Mouse (Mus musculus) forebrain, embryonic 13.5 days (tissue): ENCODE measurements around the gene Tcte2. TPM values are rescaled to one million over a fixed set of nuclear protein-coding genes. Genes with fewer than 3 reads are reported as not detected.
"Not testable (repeated sequence)": the region's sequence is repeated elsewhere in the genome, so short reads cannot be mapped to it uniquely, and the experiment has no call there.

Source experiments
- ATAC-seq: fragments of 200-750 bp; cut with Nextera tagmentation; 2 replicates; pipeline ENCODE4 v1.8.0; 2017
- H3K27ac ChIP-seq: fragments of 300-500 bp; sonication (generic); 2 replicates; pipeline ENCODE4 v1.5.1; 2015; ENCODE audit warnings: inconsistent platforms, mild to moderate bottlenecking, moderate library complexity
- H3K27me3 ChIP-seq: fragments of 300-500 bp; sonication (generic); 2 replicates; pipeline ENCODE4 v1.6.1; 2015; ENCODE audit warnings: mild to moderate bottlenecking, inconsistent platforms
- H3K36me3 ChIP-seq: fragments of 300-500 bp; sonication (generic); 2 replicates; pipeline ENCODE4 v1.6.1; 2015; ENCODE audit warnings: mild to moderate bottlenecking, inconsistent platforms; ENCODE audit not compliant: poor library complexity, severe bottlenecking
- H3K4me1 ChIP-seq: fragments of 300-500 bp; sonication (generic); 2 replicates; pipeline ENCODE4 v1.6.1; 2015; ENCODE audit warnings: inconsistent platforms
- H3K4me2 ChIP-seq: fragments of 300-500 bp; sonication (generic); 2 replicates; pipeline ENCODE4 v1.6.1; 2015; ENCODE audit warnings: inconsistent platforms, mild to moderate bottlenecking, moderate library complexity
- H3K4me3 ChIP-seq: fragments of 300-500 bp; sonication (generic); 2 replicates; pipeline ENCODE4 v1.5.1; 2015; ENCODE audit warnings: mild to moderate bottlenecking, inconsistent platforms
- H3K9ac ChIP-seq: fragments of 300-500 bp; sonication (generic); 2 replicates; pipeline ENCODE4 v1.6.1; 2015; ENCODE audit warnings: mild to moderate bottlenecking, inconsistent platforms
- H3K9me3 ChIP-seq: fragments of 300-500 bp; sonication (generic); replicated peaks from 2 replicates; pipeline ENCODE4 v1.6.1; 2016; ENCODE audit warnings: inconsistent platforms
- WGBS: fragments of 180-500 bp; shearing (Covaris S2); methylation state at CpG from one replicate; pipeline ENCODE4 v1.1.7; 2015; 5-methylcytosine and 5-hydroxymethylcytosine counted together
- polyA plus RNA-seq: library from polyadenylated mRNA; unstranded; fragments of >200 nt; fragmentation: Nextera tagmentation; extraction: Ambion mirVana; gene quantifications from 2 replicates; pipeline ENCODE4 v1.2.1, GENCODE M21; 2015

Gene Tcte2
- 19.2 and 20.6 TPM in 2 replicates for polyA plus RNA-seq

DNA sequence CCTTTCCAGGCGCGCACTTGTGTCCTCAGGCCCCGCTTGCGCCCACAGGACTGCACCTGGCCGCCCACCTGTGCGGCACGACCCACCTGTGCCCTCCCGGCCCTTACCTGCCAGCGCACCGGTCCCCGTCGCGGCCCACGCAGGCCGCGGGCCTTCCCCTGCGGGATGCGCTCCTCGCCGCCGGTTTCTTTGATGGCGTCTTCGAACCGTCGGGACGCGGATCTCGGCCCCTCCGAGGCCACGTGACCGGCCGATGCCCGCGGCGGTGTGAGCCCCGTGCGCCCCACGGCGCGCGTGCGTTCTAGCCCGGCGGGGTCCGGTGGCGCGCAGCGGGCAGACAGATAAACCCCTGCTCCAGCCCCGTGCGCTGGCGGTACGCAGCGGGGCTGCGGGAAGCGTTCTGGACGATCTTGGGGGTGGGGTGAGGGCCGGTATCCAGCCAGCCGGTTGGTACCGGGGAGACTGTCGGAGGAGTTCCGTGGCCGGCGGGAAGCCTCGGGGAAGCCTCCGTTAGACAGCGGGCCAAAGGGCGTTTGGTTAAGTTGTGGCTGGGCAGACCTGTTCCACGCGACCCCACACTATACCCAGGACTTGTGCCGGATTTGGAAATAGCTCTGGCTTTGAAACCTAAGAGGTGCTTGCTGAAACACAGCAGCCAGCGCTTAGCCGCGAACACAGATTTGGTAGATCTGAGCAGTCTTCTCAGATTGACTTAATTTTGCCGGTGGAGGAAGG lies at the start of gene Tcte2:
TSS of gene Tcte2 (minus strand) at position 647 of the 735 bp plus-strand sequence.
- under 1% methylated on average over 74 of the region's 74 CpGs for WGBS
- H3K4me2 ChIP-seq = peak within 1 kb of the TSS; percentile 93
- ATAC-seq = peak; percentile 30
- no peaks in the 10 kb centered on the region for H3K9me3 ChIP-seq
- H3K36me3 ChIP-seq = no peaks in the 10 kb centered on the region
- H3K4me3 ChIP-seq = peak within 1 kb of the TSS; percentile 98
- peaks cover 58% of the 10 kb centered on the region for H3K4me1 ChIP-seq
- no peaks in the 10 kb centered on the region for H3K27me3 ChIP-seq
- peak within 1 kb of the TSS; percentile 97 for H3K27ac ChIP-seq
- peak within 1 kb of the TSS; percentile 96 for H3K9ac ChIP-seq

DNA sequence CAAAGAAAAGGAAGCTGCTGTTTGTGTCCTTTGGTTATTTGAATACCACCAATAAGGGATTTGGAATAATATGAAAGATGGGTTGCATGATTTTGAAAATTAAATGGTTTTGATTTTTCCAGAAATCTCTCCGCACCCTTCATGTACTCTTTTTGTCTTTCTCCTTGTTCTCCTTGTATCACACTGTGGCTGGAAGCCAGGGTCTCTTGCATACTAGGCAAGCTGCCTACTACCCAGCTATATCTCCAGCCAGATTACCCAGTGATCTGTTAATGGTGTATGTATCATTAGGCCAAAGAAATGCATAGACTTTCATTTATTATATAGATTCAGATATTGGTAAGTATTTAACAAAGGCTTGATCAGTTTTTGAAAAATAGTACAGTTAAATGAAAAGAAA lies 44.4 kb upstream of the Tcte2 start:
- Histone ChIP-seq H3K36me3 (peaks cover 43% of the 10 kb centered on the region), H3K9ac (no peak overlapping the region), H3K4me1 (no peaks in the 10 kb centered on the region), H3K27me3 (no peaks in the 10 kb centered on the region), H3K4me3 (no peak overlapping the region), H3K4me2 (no peak overlapping the region), H3K27ac (no peak overlapping the region), H3K9me3 (no peaks in the 10 kb centered on the region)
- 91% methylated on average over 1 of the region's 1 CpGs for WGBS
- no peak for ATAC-seq

DNA sequence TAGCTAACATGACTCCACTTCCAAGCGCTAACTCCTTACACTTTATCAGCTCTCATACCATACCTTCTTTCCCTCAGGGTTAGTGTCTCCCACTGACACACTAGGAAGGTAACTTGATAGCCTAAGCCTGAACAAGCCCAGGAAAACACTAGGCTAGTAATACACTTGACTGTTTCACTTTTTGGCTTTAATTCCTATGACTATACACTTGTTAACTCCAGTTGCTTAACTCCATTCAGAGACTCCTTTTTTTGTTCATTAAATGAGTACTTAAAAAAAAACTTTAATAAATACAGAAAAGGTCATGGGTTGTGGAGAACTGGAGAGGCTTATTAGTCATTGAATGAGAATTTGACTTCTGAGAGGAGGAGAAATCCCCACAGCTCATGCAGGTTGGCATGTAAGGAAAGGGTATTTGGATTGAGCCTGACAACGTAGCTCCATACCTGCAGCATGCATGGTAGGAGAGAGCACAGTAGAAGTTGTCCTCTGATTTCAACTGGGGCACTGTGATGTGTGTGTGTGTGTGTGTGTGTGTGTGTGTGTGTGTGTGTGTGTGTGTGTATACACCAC lies 41.3 kb upstream of the Tcte2 start:
- Histone ChIP-seq H3K4me3 (no peak overlapping the region), H3K4me1 (no peaks in the 10 kb centered on the region), H3K4me2 (no peak overlapping the region), H3K9ac (no peak overlapping the region), H3K9me3 (no peaks in the 10 kb centered on the region), H3K27me3 (no peaks in the 10 kb centered on the region), H3K36me3 (peaks cover 27% of the 10 kb centered on the region), H3K27ac (no peak overlapping the region; the same call in 1 of the 2 replicates)
- ATAC-seq = no peak
- 84% methylated on average over 2 of the region's 2 CpGs for WGBS

DNA sequence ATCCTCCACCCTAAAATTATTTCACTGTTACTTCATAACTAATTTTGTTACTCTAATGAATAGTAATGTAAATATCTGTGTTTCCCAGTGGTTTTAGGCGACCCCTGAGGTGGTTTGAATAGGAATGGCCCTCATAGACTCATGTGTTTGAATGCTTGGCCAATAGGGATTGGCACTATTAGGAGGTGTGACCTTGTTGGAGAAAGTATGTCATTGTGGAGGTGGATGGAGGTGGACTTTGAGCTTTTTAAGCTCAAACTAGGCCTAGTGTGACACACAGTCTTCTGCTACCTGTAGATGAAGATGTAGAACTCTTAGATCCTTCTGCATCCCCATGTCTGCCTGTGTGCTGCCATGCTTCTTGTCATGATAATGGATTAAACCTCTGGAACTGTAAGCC lies 36.1 kb upstream of the Tcte2 start:
- no peak for ATAC-seq
- WGBS = 83% methylated on average over 1 of the region's 1 CpGs
- H3K9me3 ChIP-seq = no peaks in the 10 kb centered on the region

DNA sequence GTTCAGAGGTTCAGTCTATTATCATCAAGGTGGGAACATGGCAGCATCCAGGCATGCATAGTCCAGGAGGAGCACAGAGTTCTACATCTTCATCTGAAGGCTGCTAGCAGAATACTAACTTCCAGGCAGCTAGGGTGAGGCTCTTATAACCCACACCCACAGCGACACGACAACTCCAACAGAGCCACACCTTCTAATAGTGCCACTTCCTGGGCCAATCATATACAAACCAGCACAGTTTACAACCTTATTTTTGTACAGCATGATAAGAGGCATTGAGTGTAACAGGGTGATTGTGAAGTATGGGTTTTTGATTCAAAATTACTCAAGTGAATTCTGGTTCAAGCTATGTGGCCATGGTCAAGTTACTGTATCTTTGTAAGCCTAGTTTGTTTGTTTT lies 28.4 kb upstream of the Tcte2 start:
- not testable (repeated sequence) for H3K4me1 ChIP-seq, H3K27ac ChIP-seq, ATAC-seq, H3K36me3 ChIP-seq, H3K9ac ChIP-seq, H3K9me3 ChIP-seq, H3K4me2 ChIP-seq, H3K27me3 ChIP-seq, H3K4me3 ChIP-seq
- 94% methylated on average over 2 of the region's 2 CpGs for WGBS

More for the DNA sequence above, 36.1 kb upstream of the Tcte2 start:
- H3K4me1 ChIP-seq = no peaks in the 10 kb centered on the region
- H3K36me3 ChIP-seq = no peaks in the 10 kb centered on the region
- no peak overlapping the region for H3K27ac ChIP-seq
- no peak overlapping the region for H3K4me2 ChIP-seq
- no peak overlapping the region for H3K4me3 ChIP-seq
- no peak overlapping the region for H3K9ac ChIP-seq
- H3K27me3 ChIP-seq = no peaks in the 10 kb centered on the region

DNA sequence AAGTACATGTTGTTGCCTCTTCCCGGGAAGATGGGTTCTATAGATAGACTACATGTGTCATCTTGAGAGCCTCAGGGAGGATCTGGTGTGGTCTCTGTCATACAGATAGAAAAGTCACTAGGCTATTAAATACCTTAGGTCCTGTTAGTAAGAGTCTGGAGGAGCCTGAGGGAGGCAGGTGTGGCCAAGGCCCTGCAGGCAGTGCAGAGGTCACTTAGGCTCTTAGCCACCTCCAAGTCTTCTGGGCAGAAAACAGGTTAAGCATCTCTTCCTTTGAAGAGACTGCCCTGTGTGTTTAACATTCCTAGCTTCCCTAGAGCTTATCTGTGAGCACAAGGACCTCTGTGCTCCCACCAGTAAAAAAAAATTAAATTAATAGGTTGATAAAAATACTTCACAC lies 21.8 kb upstream of the Tcte2 start:
- Histone ChIP-seq H3K4me1 (peaks cover 17% of the 10 kb centered on the region; the same call in 1 of the 2 replicates), H3K4me2 (no peak overlapping the region), H3K9me3 (no peaks in the 10 kb centered on the region), H3K36me3 (no peaks in the 10 kb centered on the region), H3K27ac (no peak overlapping the region), H3K4me3 (no peak overlapping the region), H3K9ac (no peak overlapping the region), H3K27me3 (no peaks in the 10 kb centered on the region)
- WGBS = 95% methylated on average over 1 of the region's 1 CpGs
- ATAC-seq = no peak

DNA sequence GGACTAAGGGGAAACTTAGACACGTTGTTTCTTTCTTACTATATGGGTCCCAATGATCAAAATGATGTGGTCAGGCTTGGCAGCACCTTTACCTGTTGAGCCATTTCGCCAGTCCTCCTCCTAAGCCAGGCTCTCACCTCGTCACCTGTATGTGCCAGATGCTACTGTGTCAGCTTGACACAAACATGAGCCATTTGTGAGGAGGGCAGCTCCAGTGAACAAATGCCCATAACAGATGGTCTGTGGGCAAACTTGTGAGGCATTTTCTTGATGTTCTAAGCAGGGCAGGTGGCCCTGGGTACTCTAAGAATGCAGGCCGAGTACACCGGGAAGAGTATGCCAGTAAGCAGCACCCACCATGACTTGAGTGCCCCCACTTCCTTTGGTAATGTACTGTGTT lies 20.3 kb upstream of the Tcte2 start:
- Histone ChIP-seq H3K4me1 (peaks cover 17% of the 10 kb centered on the region; the same call in 1 of the 2 replicates), H3K4me2 (no peak overlapping the region), H3K4me3 (no peak overlapping the region), H3K9ac (no peak overlapping the region), H3K27me3 (no peaks in the 10 kb centered on the region), H3K9me3 (no peaks in the 10 kb centered on the region), H3K27ac (no peak overlapping the region), H3K36me3 (no peaks in the 10 kb centered on the region)
- 73% methylated on average over 5 of the region's 5 CpGs for WGBS
- peak; percentile 30 for ATAC-seq

DNA sequence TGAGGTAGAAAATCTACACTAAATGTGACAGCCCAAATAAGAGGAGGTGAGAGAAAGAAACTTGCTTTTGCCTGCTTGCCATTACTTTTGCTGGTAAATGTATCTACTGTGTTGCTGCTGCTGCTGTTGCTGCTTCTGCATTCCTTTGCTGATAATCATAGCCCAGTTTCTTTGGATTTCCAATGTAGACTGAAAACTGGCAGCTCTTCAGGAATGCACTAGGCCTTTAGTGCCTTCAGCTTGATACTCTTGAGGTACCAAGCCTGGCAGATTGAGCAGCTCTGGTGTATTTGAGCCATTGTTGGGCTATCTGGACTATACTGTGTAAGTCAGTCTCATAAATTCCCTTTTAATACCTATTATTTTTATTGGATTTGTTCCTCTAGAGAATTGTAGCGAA lies 17.2 kb upstream of the Tcte2 start:
- WGBS = 91% methylated on average over 1 of the region's 1 CpGs
- Histone ChIP-seq H3K36me3 (no peaks in the 10 kb centered on the region), H3K9me3 (no peaks in the 10 kb centered on the region), H3K4me3 (no peak overlapping the region), H3K27ac (no peak overlapping the region), H3K4me1 (0 out of 2 replicates have a peak, but pooled peaks cover 12% of the 10 kb centered on the region), H3K27me3 (no peaks in the 10 kb centered on the region), H3K4me2 (no peak overlapping the region), H3K9ac (no peak overlapping the region)
- no peak for ATAC-seq

DNA sequence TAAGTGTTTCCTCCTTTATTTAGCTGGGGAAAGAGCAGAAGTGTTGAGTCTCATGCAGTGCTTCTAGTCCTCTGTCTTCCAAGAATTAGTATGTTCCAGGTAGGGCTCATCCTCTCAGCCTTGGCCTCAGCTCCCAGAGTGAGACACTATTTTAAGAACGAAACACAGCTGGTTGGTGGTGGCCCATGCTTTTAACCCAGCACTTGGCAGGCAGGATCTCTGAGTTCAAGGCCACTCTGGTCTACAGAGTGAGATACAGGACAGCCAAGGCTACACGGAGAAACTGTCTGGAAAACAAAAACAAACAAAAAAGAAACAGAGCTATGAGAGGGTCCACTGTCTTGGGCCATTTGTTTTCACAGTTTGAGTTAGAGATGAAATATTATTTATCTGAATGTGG lies 16.1 kb upstream of the Tcte2 start:
- Histone ChIP-seq H3K9me3 (no peaks in the 10 kb centered on the region), H3K9ac (no peak overlapping the region), H3K27ac (no peak overlapping the region), H3K4me3 (no peak overlapping the region), H3K4me1 (0 out of 2 replicates have a peak, but pooled peaks cover 12% of the 10 kb centered on the region), H3K4me2 (no peak overlapping the region), H3K27me3 (no peaks in the 10 kb centered on the region), H3K36me3 (no peaks in the 10 kb centered on the region)
- no peak for ATAC-seq
- WGBS = 85% methylated on average over 2 of the region's 2 CpGs

DNA sequence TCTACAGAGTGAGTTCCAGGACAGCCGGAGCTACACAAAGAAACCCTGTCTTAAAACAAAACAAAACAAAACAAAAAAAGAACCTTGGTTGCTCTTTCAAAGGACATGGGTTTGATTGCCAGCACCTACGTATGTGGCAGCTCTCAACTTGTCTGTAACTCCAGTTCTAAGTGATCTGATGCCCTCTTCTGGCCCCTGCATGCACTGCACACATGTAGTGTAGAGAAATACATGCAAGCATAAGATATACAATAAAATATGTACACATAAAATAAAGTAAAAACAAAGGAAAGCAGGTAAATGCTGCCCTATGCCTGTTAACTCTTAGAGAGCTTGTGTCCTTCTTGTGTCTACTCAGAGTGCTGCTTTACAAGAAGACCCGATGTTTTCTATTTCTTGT lies 7.6 kb upstream of the Tcte2 start:
- no peak overlapping the region for H3K27ac ChIP-seq
- H3K4me1 ChIP-seq = peaks cover 14% of the 10 kb centered on the region
- no peak overlapping the region for H3K4me3 ChIP-seq
- no peaks in the 10 kb centered on the region for H3K27me3 ChIP-seq
- H3K9me3 ChIP-seq = no peaks in the 10 kb centered on the region
- no peak for ATAC-seq
- no peak overlapping the region for H3K4me2 ChIP-seq
- WGBS = 90% methylated on average over 3 of the region's 3 CpGs
- no peaks in the 10 kb centered on the region; the same call in 1 of the 2 replicates for H3K36me3 ChIP-seq
- H3K9ac ChIP-seq = no peak overlapping the region

DNA sequence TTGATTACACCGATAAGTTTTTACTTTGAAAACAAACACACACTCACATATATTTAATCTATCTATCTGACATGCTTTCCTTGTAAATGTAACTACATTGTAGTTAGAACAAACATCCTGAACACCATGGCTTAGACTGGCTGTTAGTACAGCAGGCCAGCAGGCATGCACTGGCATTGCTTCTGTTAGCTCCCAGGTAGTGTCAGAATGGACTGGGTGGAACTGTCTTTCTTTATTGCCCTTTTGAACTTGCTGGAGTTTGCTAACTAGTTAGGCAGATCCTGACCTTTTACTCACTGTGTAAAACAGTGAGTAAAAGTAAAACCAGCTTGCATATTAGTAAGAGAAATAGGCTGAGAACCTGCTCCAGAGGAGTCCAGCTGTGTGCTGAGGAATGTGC lies 6.9 kb upstream of the Tcte2 start:
- Histone ChIP-seq H3K4me3 (no peak overlapping the region), H3K9me3 (no peaks in the 10 kb centered on the region), H3K27ac (no peak overlapping the region), H3K4me1 (peaks cover 18% of the 10 kb centered on the region), H3K4me2 (no peak overlapping the region), H3K27me3 (no peaks in the 10 kb centered on the region), H3K36me3 (no peaks in the 10 kb centered on the region; the same call in 1 of the 2 replicates), H3K9ac (no peak overlapping the region)
- ATAC-seq = no peak
- 90% methylated on average over 1 of the region's 1 CpGs for WGBS

DNA sequence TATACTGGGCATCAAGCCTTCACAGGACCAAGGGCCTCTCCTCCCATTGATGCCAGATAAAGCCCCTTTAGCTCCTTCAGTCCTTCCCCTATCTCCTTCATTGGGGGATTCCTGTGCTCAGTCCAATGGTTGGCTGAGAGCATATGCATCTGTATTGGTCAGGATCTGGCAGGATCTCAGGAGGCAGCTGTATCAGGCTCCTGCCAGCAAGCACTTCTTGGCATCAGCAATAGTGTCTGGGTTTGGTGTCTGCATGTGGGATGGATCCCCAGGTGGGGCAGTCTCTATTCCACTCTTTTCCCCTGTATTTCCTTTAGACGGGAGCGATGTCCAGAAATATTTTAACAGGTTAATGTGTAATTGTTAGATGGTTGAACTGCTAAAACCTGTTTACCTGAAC lies 3.3 kb upstream of the Tcte2 start:
- ATAC-seq, H3K36me3 ChIP-seq, H3K4me3 ChIP-seq, H3K9me3 ChIP-seq, H3K27ac ChIP-seq, H3K9ac ChIP-seq, H3K27me3 ChIP-seq: not testable (repeated sequence)
- WGBS = 89% methylated on average over 2 of the region's 2 CpGs
- peak overlapping the region; percentile 25; the same call in 1 of the 2 replicates for H3K4me2 ChIP-seq
- H3K4me1 ChIP-seq = peaks cover 36% of the 10 kb centered on the region
